23 mouse cellular contexts compared by ENCODE assay signal in the genomic region with DNA sequence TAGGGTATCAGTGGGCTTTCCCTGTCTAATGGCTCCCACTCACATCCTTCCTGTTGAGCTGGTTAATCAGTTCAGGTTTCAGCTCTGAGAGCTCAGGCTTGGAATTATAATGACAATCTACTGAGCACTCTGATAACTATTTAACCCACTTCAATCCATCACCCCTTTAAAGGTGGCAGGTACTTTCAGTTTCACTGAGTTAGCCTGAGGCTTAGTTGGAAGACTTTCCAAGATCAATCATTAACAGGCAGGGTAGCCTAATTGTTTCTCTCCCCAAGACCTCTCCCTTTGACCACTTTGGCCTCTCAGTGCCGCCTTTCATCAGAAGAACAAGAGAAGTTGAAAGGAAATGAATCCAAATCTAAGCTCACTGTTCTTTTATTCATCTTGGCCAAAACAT.
DNase-seq lines count a peak whose midpoint lies in the region; ATAC-seq and TF ChIP-seq lines count a peak whose summit lies in the region.
"Had no signal": no experiment of that assay in that cellular context is flagged by ENCODE, and none has a peak within 500 bp of the region (broad histone marks: within the 10 kb centered on the region; RNA-seq: fewer than 3 reads in every experiment).

No protein-coding gene starts in this region.

- DNase-seq in heart, embryonic 10.5 days (ENCODE audit: low spot score), result peak; percentile 39
- DNase-seq in heart, postnatal 14 days, result no peak
- DNase-seq in liver, adult 2 months (ENCODE audit: extremely low read depth, low read depth, low spot score), result peak; percentile 50
- DNase-seq in liver, embryonic 11.5 days (ENCODE audit: low spot score), result no peak
- DNase-seq in kidney, postnatal 14 days, result peak; percentile 10
- no peak for DNase-seq in midbrain, embryonic 14.5 days
- DNase-seq in gastrocnemius, postnatal 14 days, result no peak
- DNase-seq: adrenal gland, adult 2 months; adrenal gland, postnatal 25 days; B cell, adult 2 months; cerebellum, adult 2 months; cerebellum, postnatal 10 days; forebrain, postnatal 0 days; gastrocnemius, postnatal 25 days; heart, postnatal 4 days had no signal

- no peak overlapping the region for H3K27ac ChIP-seq in heart, embryonic 10.5 days
- H3K27ac ChIP-seq in liver, adult 2 months (replicated peaks; ENCODE audit: insufficient read depth, low read depth, low read length), result no peak overlapping the region
- no peak overlapping the region for H3K27ac ChIP-seq in liver, embryonic 11.5 days (ENCODE audit: low read depth, low read length)
- H3K27ac ChIP-seq in midbrain, embryonic 14.5 days (replicated peaks; ENCODE audit: low read depth, low read length), result no peak overlapping the region
- H3K27ac ChIP-seq: embryonic facial prominence, embryonic 10.5 days; forebrain, embryonic 13.5 days; heart, embryonic 13.5 days; hindbrain, embryonic 13.5 days; hindbrain, postnatal 0 days had no signal

- H3K36me3 ChIP-seq in heart, embryonic 10.5 days, result no peaks in the 10 kb centered on the region
- H3K36me3 ChIP-seq in liver, adult 2 months (ENCODE audit: control insufficient read depth, insufficient read depth, low read length), result no peaks in the 10 kb centered on the region
- H3K36me3 ChIP-seq in liver, embryonic 11.5 days (ENCODE audit: control insufficient read depth, insufficient read depth, low read length), result no peaks in the 10 kb centered on the region
- no peaks in the 10 kb centered on the region for H3K36me3 ChIP-seq in midbrain, embryonic 14.5 days (ENCODE audit: control insufficient read depth, insufficient read depth, low read length)
- H3K36me3 ChIP-seq: embryonic facial prominence, embryonic 10.5 days; G1E; heart, embryonic 13.5 days; hindbrain, embryonic 13.5 days had no signal

- no peaks in the 10 kb centered on the region for H3K27me3 ChIP-seq in heart, embryonic 10.5 days (ENCODE audit: insufficient read depth, poor library complexity, severe bottlenecking)
- no peaks in the 10 kb centered on the region for H3K27me3 ChIP-seq in liver, adult 2 months (ENCODE audit: control insufficient read depth, insufficient read depth, low read length)
- no peaks in the 10 kb centered on the region for H3K27me3 ChIP-seq in liver, embryonic 11.5 days (replicated peaks; ENCODE audit: control insufficient read depth, insufficient read depth, low read length)
- H3K27me3 ChIP-seq in midbrain, embryonic 14.5 days (ENCODE audit: control insufficient read depth, insufficient read depth, low read length), result no peaks in the 10 kb centered on the region
- H3K27me3 ChIP-seq: forebrain, embryonic 13.5 days; heart, embryonic 13.5 days; hindbrain, embryonic 13.5 days had no signal

- no peaks in the 10 kb centered on the region for H3K9me3 ChIP-seq in heart, embryonic 10.5 days
- no peaks in the 10 kb centered on the region for H3K9me3 ChIP-seq in liver, embryonic 11.5 days (ENCODE audit: control insufficient read depth, low read length)
- no peaks in the 10 kb centered on the region for H3K9me3 ChIP-seq in midbrain, embryonic 14.5 days (ENCODE audit: control insufficient read depth, low read length)
- H3K9me3 ChIP-seq: embryonic facial prominence, embryonic 10.5 days; forebrain, embryonic 13.5 days; G1E; heart, embryonic 13.5 days; hindbrain, embryonic 13.5 days had no signal

- H3K4me2 ChIP-seq in liver, embryonic 11.5 days, result no peak overlapping the region
- no peak overlapping the region for H3K4me2 ChIP-seq in midbrain, embryonic 14.5 days (ENCODE audit: low read length)
- H3K4me2 ChIP-seq: forebrain, embryonic 13.5 days; heart, embryonic 13.5 days; hindbrain, embryonic 13.5 days had no signal

- TF ChIP-seq CTCF in liver, adult 2 months (IDR thresholded peaks at IDR 0.05; ENCODE audit: low read depth, low read length), result no peak

- H3K79me2 ChIP-seq in liver, adult 2 months (ENCODE audit: control insufficient read depth, insufficient read depth, low read length), result no peaks in the 10 kb centered on the region

- intact Hi-C loops in heart, postnatal 14 days (cut with DNase I), result no loop called here
- intact Hi-C loops in gastrocnemius, postnatal 14 days (cut with DNase I; ENCODE audit: low total_unique reads), result no loop called here

- H3K4me1 ChIP-seq in heart, embryonic 10.5 days, result peaks cover 7% of the 10 kb centered on the region; the same call in 1 of the 2 replicates
- no peaks in the 10 kb centered on the region for H3K4me1 ChIP-seq in liver, adult 2 months (ENCODE audit: control insufficient read depth, insufficient read depth, low read length)
- no peaks in the 10 kb centered on the region for H3K4me1 ChIP-seq in liver, embryonic 11.5 days (replicated peaks; ENCODE audit: control insufficient read depth, insufficient read depth, low read length)
- no peaks in the 10 kb centered on the region for H3K4me1 ChIP-seq in midbrain, embryonic 14.5 days (ENCODE audit: control insufficient read depth, insufficient read depth, low read length)
- H3K4me1 ChIP-seq: forebrain, embryonic 13.5 days; heart, embryonic 13.5 days; hindbrain, embryonic 13.5 days had no signal

- no peak overlapping the region for H3K9ac ChIP-seq in liver, adult 2 months (ENCODE audit: low read depth, low read length)
- H3K9ac ChIP-seq in liver, embryonic 11.5 days (ENCODE audit: low read depth, low read length), result no peak overlapping the region
- no peak overlapping the region for H3K9ac ChIP-seq in midbrain, embryonic 14.5 days (replicated peaks; ENCODE audit: low read length)
- H3K9ac ChIP-seq: forebrain, embryonic 13.5 days; forebrain, postnatal 0 days; heart, embryonic 13.5 days; hindbrain, embryonic 13.5 days had no signal

- no peak for TF ChIP-seq POLR2A in liver, adult 2 months (IDR thresholded peaks at IDR 0.05; ENCODE audit: extremely low read depth, insufficient read depth, low read length)

- ATAC-seq in liver, embryonic 11.5 days (replicated peaks; ENCODE audit: low FRiP score), result no peak
- no peak for ATAC-seq in midbrain, embryonic 14.5 days (ENCODE audit: low FRiP score, low TSS enrichment)
- ATAC-seq: activated CD4-positive, CD25-positive, alpha-beta regulatory T cell, adult 4 months; CD4-positive, CD25-positive, alpha-beta regulatory T cell, adult 4 months; forebrain, embryonic 13.5 days; forebrain, postnatal 0 days; hindbrain, postnatal 0 days had no signal

- WGBS in heart, embryonic 10.5 days, result 54% methylated on average over 1 of the region's 1 CpGs
- 22% methylated on average over 1 of the region's 1 CpGs for WGBS in liver, adult 2 months
- WGBS in liver, embryonic 11.5 days, result 47% methylated on average over 1 of the region's 1 CpGs
- 26% methylated on average over 1 of the region's 1 CpGs for WGBS in midbrain, embryonic 14.5 days

- no peak overlapping the region for H3K4me3 ChIP-seq in heart, embryonic 10.5 days
- no peak overlapping the region for H3K4me3 ChIP-seq in liver, adult 2 months (ENCODE audit: insufficient read depth, low read depth, low read length)
- H3K4me3 ChIP-seq in liver, embryonic 11.5 days (ENCODE audit: low read depth, low read length), result no peak overlapping the region
- no peak overlapping the region for H3K4me3 ChIP-seq in midbrain, embryonic 14.5 days (replicated peaks; ENCODE audit: low read depth, low read length)
- H3K4me3 ChIP-seq: embryonic facial prominence, embryonic 10.5 days; forebrain, embryonic 13.5 days; heart, embryonic 13.5 days; hindbrain, embryonic 13.5 days had no signal

Comparison
In these comparisons a context has a peak if more than half of its experiments do, and no peak if none do; other contexts are left out.
1. DNase-seq: peak in heart, embryonic 10.5 days (single experiment), liver, adult 2 months (single experiment) and kidney, postnatal 14 days (single experiment); none in heart, postnatal 14 days (0 of 2), liver, embryonic 11.5 days (single experiment), midbrain, embryonic 14.5 days (single experiment) and gastrocnemius, postnatal 14 days (single experiment).